Mouse (Mus musculus) ovary, adult 2 months (tissue): Measurements from ENCODE around the gene Olfr1406. TPM values are rescaled to one million over a fixed set of nuclear protein-coding genes. Genes with fewer than 3 reads are reported as not detected.

Source experiments
- polyA plus RNA-seq: library from polyadenylated mRNA; depleted of rRNA; stranded (reverse); fragments of >200 nt; gene quantifications from 2 replicates; pipeline ENCODE4 v1.2.3, GENCODE M21; 2012; rRNA removed

Gene Olfr1406
- not detected in 2 replicates for polyA plus RNA-seq

DNA sequence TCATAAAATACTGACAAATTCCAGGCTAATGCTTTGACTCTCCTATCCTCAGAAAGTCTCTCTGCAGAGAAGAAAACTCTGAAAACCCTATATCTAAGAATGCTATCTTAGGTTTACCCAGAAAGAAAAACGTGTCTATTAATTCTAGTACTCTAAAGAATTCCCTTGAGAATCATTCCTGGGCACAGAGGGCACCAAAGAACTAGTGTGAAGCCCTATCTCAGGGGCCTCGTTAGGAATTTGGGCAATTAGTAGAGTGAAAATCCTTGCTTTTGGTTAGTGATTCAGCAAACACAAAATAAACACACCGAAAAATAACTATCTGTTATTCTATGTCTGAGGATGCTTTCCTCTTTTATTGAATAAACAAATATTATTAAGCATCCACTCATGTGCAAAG lies at the start of gene Olfr1406:
TSS of gene Olfr1406 (minus strand) at position 101 of the 400 bp plus-strand sequence.

DNA sequence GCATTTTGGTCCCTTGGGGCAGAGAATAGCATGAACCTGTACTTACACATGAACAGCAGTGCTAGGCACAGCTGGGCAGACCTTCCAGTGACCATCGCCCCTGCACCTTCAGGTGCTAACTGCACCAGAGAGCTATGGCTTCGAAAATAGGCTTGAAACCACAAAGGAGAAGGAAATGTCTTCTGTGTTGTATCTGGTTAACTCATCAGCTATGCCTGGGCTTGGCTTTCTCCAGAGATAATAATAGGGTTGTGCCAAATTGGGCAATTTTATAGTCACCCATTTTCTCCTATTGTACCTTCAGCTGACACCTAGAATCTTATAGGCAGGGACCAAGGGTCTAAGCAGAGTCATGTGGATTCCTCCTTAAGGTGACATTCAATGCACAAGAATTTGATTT lies 36.6 kb upstream of the Olfr1406 start, which contains the start of gene Fcer1a:
TSS of gene Fcer1a (minus strand) at position 134 of the 400 bp plus-strand sequence.

DNA sequence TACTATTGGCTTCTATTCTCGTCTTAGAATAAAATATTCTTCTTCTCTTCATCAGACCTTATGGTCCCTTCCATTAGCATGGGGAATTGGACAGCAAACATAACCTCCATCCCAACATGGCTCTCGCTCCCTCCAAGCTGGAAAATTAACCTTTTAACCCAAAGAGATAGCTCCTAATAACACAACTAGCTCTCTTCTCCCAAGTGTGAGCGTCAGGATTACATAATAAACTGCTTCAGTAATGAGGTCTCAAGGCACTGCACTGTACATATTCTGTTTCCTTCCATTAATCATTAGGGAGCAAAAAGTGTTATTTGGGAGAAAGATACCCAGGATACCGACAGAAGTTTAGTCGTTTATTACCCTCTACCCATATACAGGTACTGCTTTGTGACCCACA lies 21.7 kb upstream of the Olfr1406 start, which contains the start of gene Olfr1404:
TSS of gene Olfr1404 (plus strand) at position 301 of the 400 bp plus-strand sequence.

DNA sequence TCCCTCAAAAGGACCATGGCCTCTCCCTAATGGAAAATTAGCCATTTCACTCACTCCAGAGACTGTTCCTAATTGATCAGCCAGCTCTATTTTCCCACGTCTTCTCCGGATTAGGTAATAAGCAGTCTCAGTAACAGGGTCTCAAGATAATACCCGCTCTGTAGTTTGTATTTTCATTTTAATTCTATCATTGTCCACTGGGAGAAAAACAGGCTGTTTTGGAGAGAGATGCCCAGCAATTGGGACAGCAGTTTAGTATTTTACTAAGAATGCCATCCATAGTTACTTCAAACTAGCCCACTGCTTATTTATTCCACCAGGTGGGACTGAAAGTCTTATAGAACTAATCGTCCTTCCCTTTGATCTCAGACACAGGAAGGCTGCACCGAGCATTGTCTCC lies 7.1 kb upstream of the Olfr1406 start, which contains the start of gene Olfr218:
TSS of gene Olfr218 (plus strand) at position 301 of the 400 bp plus-strand sequence.

DNA sequence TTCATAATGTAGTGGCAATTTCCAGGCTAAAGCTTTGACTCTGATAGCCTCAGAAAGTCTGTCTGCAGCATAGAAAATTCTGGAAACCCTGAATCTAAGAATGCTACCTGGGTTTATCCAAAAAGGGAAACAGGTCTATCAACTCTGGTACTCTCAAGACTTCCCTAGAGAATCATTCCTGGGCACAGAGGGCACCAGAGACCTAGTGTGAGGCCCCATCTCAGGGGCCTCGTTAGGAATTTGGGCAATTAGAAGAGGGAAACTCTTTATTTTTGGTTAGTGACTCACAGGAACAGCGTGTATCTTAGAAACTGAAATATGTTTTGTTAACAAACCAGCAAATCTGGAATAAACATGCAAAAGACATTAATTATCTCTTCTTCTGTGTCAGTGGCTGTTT lies 53.2 kb downstream of the Olfr1406 start, which contains the start of gene Olfr1408:
TSS of gene Olfr1408 (minus strand) at position 101 of the 400 bp plus-strand sequence.

Other genes starting within 250 kb of the Olfr1406 start
- gene Olfr16, start 240.2 kb downstream of the Olfr1406 start, polyA plus RNA-seq = not detected in 2 replicates
- not detected in 2 replicates for gene Olfr1408, start 53.3 kb downstream of the Olfr1406 start, polyA plus RNA-seq
- gene Olfr218, start 7.2 kb upstream of the Olfr1406 start, polyA plus RNA-seq = not detected in 2 replicates
- gene Olfr1404, start 21.8 kb upstream of the Olfr1406 start, polyA plus RNA-seq = not detected in 2 replicates
- gene Fcer1a, start 36.6 kb upstream of the Olfr1406 start, polyA plus RNA-seq = 0.16 TPM in 1 of 2 replicates, not detected in the other
- gene Olfr418, start 75.4 kb upstream of the Olfr1406 start, polyA plus RNA-seq = not detected in 2 replicates
- gene Mptx2, start 87.1 kb upstream of the Olfr1406 start, polyA plus RNA-seq = not detected in 2 replicates
- 10.6 and 11.5 TPM in 2 replicates for gene Ackr1, start 143.1 kb upstream of the Olfr1406 start, polyA plus RNA-seq
- 0.44 and 0.82 TPM in 2 replicates for gene Aim2, start 160.2 kb upstream of the Olfr1406 start, polyA plus RNA-seq
- gene Cadm3, start 177.1 kb upstream of the Olfr1406 start, polyA plus RNA-seq = 6.8 and 9.4 TPM in 2 replicates